Mouse (Mus musculus): ENCODE data around the gene Hist1h1d. TPM values are rescaled to one million over a fixed set of nuclear protein-coding genes. Genes with fewer than 3 reads are reported as not detected.
"Not testable (repeated sequence)": the region's sequence is repeated elsewhere in the genome, so short reads cannot be mapped to it uniquely, and the experiment has no call there.

Hist1h1d gene
- total and polyA plus RNA-seq, 3 experiments, result 0.04 to 0.91 (median 0.86) TPM

- Histone ChIP-seq H3K36me3 (ENCODE audit: control insufficient read depth, insufficient read depth, low read length) (no peaks in the 10 kb centered on the region), H3K9ac (ENCODE audit: low read depth, low read length) (no peak overlapping the region), H3K27ac (peak overlapping the region; percentile 64), H3K79me2 (replicated peaks; ENCODE audit: control insufficient read depth, insufficient read depth, low read length) (no peaks in the 10 kb centered on the region), H3K4me3 (peak overlapping the region; percentile 49), H3K4me1 (ENCODE audit: control insufficient read depth, insufficient read depth, low read length) (no peaks in the 10 kb centered on the region; the same call in none of the 2 replicates), H3K27me3 (ENCODE audit: control insufficient read depth, insufficient read depth, low read length) (no peaks in the 10 kb centered on the region)
- WGBS, result 21% methylated on average over 3 of the region's 3 CpGs
- TF ChIP-seq EP300 (IDR thresholded peaks at IDR 0.05; ENCODE audit: insufficient read depth, low read depth, low read length), result no peak
- intact Hi-C loops (cut with DNase I), result no loop called here
- DNase-seq, result no peak
Observed at GRCm38 (mm10) chr13:23550761-23551145, 2.3 kb upstream of the Hist1h1d start.

GRCm38 (mm10) chr13:23551146-23551834 lies 1.8 kb upstream of the Hist1h1d start, which contains the start of gene Hist1h4f:
Hist1h4f (minus strand) TSS chr13:23551648.
- TF ChIP-seq EP300 (IDR thresholded peaks at IDR 0.05; ENCODE audit: insufficient read depth, low read depth, low read length) (peak; percentile 63), CTCF (IDR thresholded peaks at IDR 0.05) (peak; percentile 74), POLR2A (IDR thresholded peaks at IDR 0.05; ENCODE audit: insufficient read depth, low read depth, low read length) (peak; percentile 82)
- intact Hi-C loops (cut with DNase I), result not testable (repeated sequence)
- WGBS, result under 1% methylated on average over 47 of the region's 47 CpGs

GRCm38 (mm10) chr13:23551931-23552914 lies 839 bp upstream of the Hist1h1d start:
- no peak for DNase-seq
- H3K4me1 ChIP-seq (ENCODE audit: control insufficient read depth, insufficient read depth, low read length), result peaks cover 2% of the 10 kb centered on the region
- peak overlapping the region; percentile 49 for H3K4me3 ChIP-seq
- H3K79me2 ChIP-seq (replicated peaks; ENCODE audit: control insufficient read depth, insufficient read depth, low read length), result no peaks in the 10 kb centered on the region
- no peaks in the 10 kb centered on the region; the same call in 1 of the 2 replicates for H3K36me3 ChIP-seq (ENCODE audit: control insufficient read depth, insufficient read depth, low read length)
- H3K27ac ChIP-seq, result peak overlapping the region; percentile 64
- no peak overlapping the region for H3K9ac ChIP-seq (ENCODE audit: low read depth, low read length)
- intact Hi-C loops (cut with DNase I), result no loop called here
- WGBS, result 43% methylated on average over 8 of the region's 8 CpGs
- TF ChIP-seq POLR2A (IDR thresholded peaks at IDR 0.05; ENCODE audit: insufficient read depth, low read depth, low read length), result no peak
- TF ChIP-seq EP300 (IDR thresholded peaks at IDR 0.05; ENCODE audit: insufficient read depth, low read depth, low read length), result no peak
- TF ChIP-seq CTCF (IDR thresholded peaks at IDR 0.05), result no peak
- no peaks in the 10 kb centered on the region for H3K27me3 ChIP-seq (ENCODE audit: control insufficient read depth, insufficient read depth, low read length)

More at GRCm38 (mm10) chr13:23551146-23551834, 1.8 kb upstream of the Hist1h1d start, which contains the start of gene Hist1h4f:
- peak; percentile 73 to 86 for DNase-seq
- Histone ChIP-seq H3K4me3 (peak within 1 kb of the TSS; percentile 49), H3K9ac (ENCODE audit: low read depth, low read length) (peak within 1 kb of the TSS; percentile 78), H3K27ac (peak within 1 kb of the TSS; percentile 64)
- not testable (repeated sequence) for H3K79me2 ChIP-seq (replicated peaks; ENCODE audit: control insufficient read depth, insufficient read depth, low read length); H3K36me3 ChIP-seq (ENCODE audit: control insufficient read depth, insufficient read depth, low read length); H3K4me1 ChIP-seq (ENCODE audit: control insufficient read depth, insufficient read depth, low read length); H3K27me3 ChIP-seq (ENCODE audit: control insufficient read depth, insufficient read depth, low read length)

GRCm38 (mm10) chr13:23554393-23554792 lies 1.3 kb downstream of the Hist1h1d start:
- Histone ChIP-seq H3K4me3 (peak overlapping the region; percentile 65), H3K36me3 (ENCODE audit: control insufficient read depth, insufficient read depth, low read length) (no peaks in the 10 kb centered on the region; the same call in 1 of the 2 replicates), H3K27me3 (ENCODE audit: control insufficient read depth, insufficient read depth, low read length) (no peaks in the 10 kb centered on the region), H3K4me1 (ENCODE audit: control insufficient read depth, insufficient read depth, low read length) (peaks cover 2% of the 10 kb centered on the region), H3K27ac (peak overlapping the region; percentile 79), H3K9ac (ENCODE audit: low read depth, low read length) (peak overlapping the region; percentile 41; the same call in 1 of the 2 replicates), H3K79me2 (replicated peaks; ENCODE audit: control insufficient read depth, insufficient read depth, low read length) (no peaks in the 10 kb centered on the region)
- TF ChIP-seq EP300 (IDR thresholded peaks at IDR 0.05; ENCODE audit: insufficient read depth, low read depth, low read length) (no peak), POLR2A (IDR thresholded peaks at IDR 0.05; ENCODE audit: insufficient read depth, low read depth, low read length) (no peak), CTCF (IDR thresholded peaks at IDR 0.05) (no peak)
- intact Hi-C loops (cut with DNase I), result no loop called here
- DNase-seq, result no peak
- 15% methylated on average over 9 of the region's 9 CpGs for WGBS

- TF ChIP-seq CTCF (IDR thresholded peaks at IDR 0.05) (no peak), POLR2A (IDR thresholded peaks at IDR 0.05; ENCODE audit: insufficient read depth, low read depth, low read length) (peak; percentile 94), EP300 (IDR thresholded peaks at IDR 0.05; ENCODE audit: insufficient read depth, low read depth, low read length) (0 out of 2 replicates have a peak, but pooled peaks have one; percentile 50)
- H3K27me3 ChIP-seq (ENCODE audit: control insufficient read depth, insufficient read depth, low read length), result no peaks in the 10 kb centered on the region
- WGBS, result under 1% methylated on average over 54 of the region's 54 CpGs
- peak overlapping the region; percentile 79 for H3K27ac ChIP-seq
- DNase-seq, result peak; percentile 69 to 83
- H3K79me2 ChIP-seq (replicated peaks; ENCODE audit: control insufficient read depth, insufficient read depth, low read length), result no peaks in the 10 kb centered on the region
- H3K4me1 ChIP-seq (ENCODE audit: control insufficient read depth, insufficient read depth, low read length), result peaks cover 2% of the 10 kb centered on the region
- peak overlapping the region; percentile 73 for H3K9ac ChIP-seq (ENCODE audit: low read depth, low read length)
- peak overlapping the region; percentile 65 for H3K4me3 ChIP-seq
- intact Hi-C loops (cut with DNase I), result no loop called here
- no peaks in the 10 kb centered on the region; the same call in 1 of the 2 replicates for H3K36me3 ChIP-seq (ENCODE audit: control insufficient read depth, insufficient read depth, low read length)
Observed at GRCm38 (mm10) chr13:23554925-23555838, 2.1 kb downstream of the Hist1h1d start.
